ENCODE assay signal across 19 mouse cellular contexts in genomic region chr3:116095312-116095711, GRCm38 (mm10).
"Had no signal": no experiment of that assay in that cellular context is flagged by ENCODE, and none has a peak within 500 bp of the region (broad histone marks: within the 10 kb centered on the region; RNA-seq: fewer than 3 reads in every experiment).

No protein-coding gene starts in this region.

- H3K27me3 ChIP-seq: forebrain, embryonic 15.5 days; heart, embryonic 12.5 days; hindbrain, embryonic 13.5 days; hindbrain, embryonic 15.5 days; limb, embryonic 13.5 days; limb, embryonic 15.5 days; liver, embryonic 12.5 days had no signal

- DNase-seq: forebrain, postnatal 0 days; gastrocnemius, postnatal 14 days; gastrocnemius, postnatal 36 days; heart, postnatal 10 days; heart, postnatal 36 days; layer of hippocampus, adult 9-11 months; layer of hippocampus, postnatal 36 days; left cerebral cortex, postnatal 4 days had no signal

- H3K27ac ChIP-seq: forebrain, embryonic 15.5 days; heart, embryonic 10.5 days; hindbrain, embryonic 13.5 days; hindbrain, embryonic 15.5 days; hindbrain, postnatal 0 days; limb, embryonic 13.5 days; limb, embryonic 15.5 days; liver, embryonic 12.5 days; liver, embryonic 14.5 days had no signal

- H3K4me2 ChIP-seq: forebrain, embryonic 15.5 days; heart, embryonic 12.5 days; hindbrain, embryonic 13.5 days; hindbrain, embryonic 15.5 days; limb, embryonic 13.5 days; limb, embryonic 15.5 days; liver, embryonic 12.5 days had no signal

- H3K36me3 ChIP-seq: forebrain, embryonic 15.5 days; heart, embryonic 10.5 days; heart, embryonic 12.5 days; hindbrain, embryonic 13.5 days; hindbrain, embryonic 15.5 days; limb, embryonic 13.5 days; limb, embryonic 15.5 days; liver, embryonic 12.5 days had no signal

- H3K9me3 ChIP-seq: forebrain, embryonic 15.5 days; heart, embryonic 10.5 days; hindbrain, embryonic 15.5 days had no signal

- H3K4me3 ChIP-seq: forebrain, embryonic 15.5 days; heart, embryonic 10.5 days; heart, embryonic 12.5 days; hindbrain, embryonic 13.5 days; hindbrain, embryonic 15.5 days; limb, embryonic 13.5 days; limb, embryonic 15.5 days; liver, embryonic 12.5 days had no signal

- ATAC-seq: forebrain, embryonic 15.5 days; forebrain, postnatal 0 days; hindbrain, postnatal 0 days; intestine, embryonic 16.5 days; liver, embryonic 12.5 days had no signal

- H3K4me1 ChIP-seq: forebrain, embryonic 15.5 days; heart, embryonic 10.5 days; hindbrain, embryonic 13.5 days; hindbrain, embryonic 15.5 days; liver, embryonic 12.5 days had no signal

- H3K9ac ChIP-seq: forebrain, embryonic 15.5 days; forebrain, postnatal 0 days; heart, embryonic 12.5 days; hindbrain, embryonic 13.5 days; hindbrain, embryonic 15.5 days; limb, embryonic 13.5 days; limb, embryonic 15.5 days; liver, embryonic 12.5 days; liver, embryonic 14.5 days had no signal
